Mouse (Mus musculus) heart, embryonic 12.5 days (tissue): ENCODE results near the gene Lyg2. TPM values are rescaled to one million over a fixed set of nuclear protein-coding genes. Genes with fewer than 3 reads are reported as not detected.

ENCODE experiments used
- ATAC-seq: fragments of 200-750 bp; cut with Nextera tagmentation; 2 replicates; pipeline ENCODE4 v1.8.0; 2017; ENCODE audit warnings: moderate TSS enrichment, moderate library complexity; ENCODE audit not compliant: insufficient number of reproducible peaks, low FRiP score
- H3K27ac ChIP-seq: fragments of 300-500 bp; sonication (generic); 2 replicates; pipeline ENCODE4 v1.5.1; 2016; ENCODE audit warnings: mild to moderate bottlenecking, moderate library complexity; ENCODE audit not compliant: poor library complexity, severe bottlenecking
- H3K27me3 ChIP-seq: fragments of 300-500 bp; sonication (generic); replicated peaks from 2 replicates; pipeline ENCODE4 v1.6.1; 2016; ENCODE audit warnings: mild to moderate bottlenecking, moderate library complexity
- H3K36me3 ChIP-seq: fragments of 300-500 bp; sonication (generic); 2 replicates; pipeline ENCODE4 v1.6.1; 2016; ENCODE audit warnings: mild to moderate bottlenecking, moderate library complexity
- H3K4me1 ChIP-seq: fragments of 300-500 bp; sonication (generic); replicated peaks from 2 replicates; pipeline ENCODE4 v1.6.1; 2016; ENCODE audit warnings: mild to moderate bottlenecking
- H3K4me2 ChIP-seq: fragments of 300-500 bp; sonication (generic); 2 replicates; pipeline ENCODE4 v1.6.1; 2016; ENCODE audit warnings: mild to moderate bottlenecking, moderate library complexity
- H3K4me3 ChIP-seq: fragments of 300-500 bp; sonication (generic); 2 replicates; pipeline ENCODE4 v1.5.1; 2016; ENCODE audit warnings: mild to moderate bottlenecking
- H3K9ac ChIP-seq: fragments of 300-500 bp; sonication (generic); 2 replicates; pipeline ENCODE4 v1.6.1; 2016; ENCODE audit warnings: mild to moderate bottlenecking, moderate library complexity
- H3K9me3 ChIP-seq: fragments of 300-500 bp; sonication (generic); replicated peaks from 2 replicates; pipeline ENCODE4 v1.6.1; 2016; ENCODE audit warnings: mild to moderate bottlenecking, moderate library complexity
- WGBS: fragments of 180-500 bp; shearing (Covaris S2); methylation state at CpG from one replicate; pipeline ENCODE4 v1.1.7; 2016; 5-methylcytosine and 5-hydroxymethylcytosine counted together
- polyA plus RNA-seq: library from polyadenylated mRNA; unstranded; fragments of >200 nt; fragmentation: Nextera tagmentation; extraction: Ambion mirVana; gene quantifications from 2 replicates; pipeline ENCODE4 v1.2.1, GENCODE M21; 2016

The Lyg2 gene
- polyA plus RNA-seq = not detected in 2 replicates

- 75% methylated on average over 5 of the region's 5 CpGs for WGBS
- ATAC-seq = no peak
- H3K4me2 ChIP-seq = no peak within 1 kb of the TSS
- no peaks in the 10 kb centered on the region for H3K36me3 ChIP-seq
- H3K27ac ChIP-seq = no peak within 1 kb of the TSS
- peaks cover 10% of the 10 kb centered on the region; the same call in 1 of the 2 replicates for H3K4me1 ChIP-seq
- H3K9ac ChIP-seq = no peak within 1 kb of the TSS
- H3K9me3 ChIP-seq = no peaks in the 10 kb centered on the region
- H3K4me3 ChIP-seq = no peak within 1 kb of the TSS
- H3K27me3 ChIP-seq = peaks cover 9% of the 10 kb centered on the region; the same call in 1 of the 2 replicates
Measured at GRCm38 (mm10) chr1:37916393-37916792, at the start of gene Lyg2. Gene Lyg2 (minus strand): TSS chr1:37916493.

- H3K27me3 ChIP-seq = no peaks in the 10 kb centered on the region
- H3K9ac ChIP-seq = no peak overlapping the region
- no peak for ATAC-seq
- no peak overlapping the region for H3K4me3 ChIP-seq
- no peaks in the 10 kb centered on the region for H3K9me3 ChIP-seq
- H3K27ac ChIP-seq = no peak overlapping the region
- WGBS = 55% methylated on average over 10 of the region's 10 CpGs
- H3K4me2 ChIP-seq = no peak overlapping the region
- no peaks in the 10 kb centered on the region for H3K36me3 ChIP-seq
- H3K4me1 ChIP-seq = no peaks in the 10 kb centered on the region
Measured at GRCm38 (mm10) chr1:37965571-37965970, 49.3 kb upstream of the Lyg2 start.

- Histone ChIP-seq H3K4me3 (no peak overlapping the region), H3K9me3 (no peaks in the 10 kb centered on the region), H3K4me1 (0 out of 2 replicates have a peak, but pooled peaks cover 3% of the 10 kb centered on the region), H3K27ac (no peak overlapping the region), H3K9ac (no peak overlapping the region), H3K36me3 (no peaks in the 10 kb centered on the region), H3K27me3 (no peaks in the 10 kb centered on the region), H3K4me2 (no peak overlapping the region)
- no peak for ATAC-seq
- 81% methylated on average over 5 of the region's 5 CpGs for WGBS
Measured at GRCm38 (mm10) chr1:37959486-37959885, 43.2 kb upstream of the Lyg2 start.

GRCm38 (mm10) chr1:37958516-37958915 lies 42.2 kb upstream of the Lyg2 start:
- H3K36me3 ChIP-seq = no peaks in the 10 kb centered on the region
- H3K9me3 ChIP-seq = no peaks in the 10 kb centered on the region
- H3K27me3 ChIP-seq = no peaks in the 10 kb centered on the region
- H3K4me2 ChIP-seq = no peak overlapping the region
- 66% methylated on average over 2 of the region's 2 CpGs for WGBS
- H3K4me1 ChIP-seq = 0 out of 2 replicates have a peak, but pooled peaks cover 3% of the 10 kb centered on the region
- no peak overlapping the region for H3K27ac ChIP-seq
- H3K4me3 ChIP-seq = no peak overlapping the region
- no peak for ATAC-seq
- H3K9ac ChIP-seq = no peak overlapping the region

- Histone ChIP-seq H3K4me1 (0 out of 2 replicates have a peak, but pooled peaks cover 3% of the 10 kb centered on the region), H3K27me3 (no peaks in the 10 kb centered on the region)
- WGBS = 80% methylated on average over 5 of the region's 5 CpGs
Measured at GRCm38 (mm10) chr1:37957659-37958058, 41.4 kb upstream of the Lyg2 start, which contains the start of gene Lyg1. Gene Lyg1 (minus strand): TSS chr1:37957759.

GRCm38 (mm10) chr1:37956690-37957431 lies 40.6 kb upstream of the Lyg2 start:
- 31% methylated on average over 3 of the region's 3 CpGs for WGBS
- 0 out of 2 replicates have a peak, but pooled peaks cover 3% of the 10 kb centered on the region for H3K4me1 ChIP-seq
- H3K9ac ChIP-seq = no peak overlapping the region
- H3K36me3 ChIP-seq = no peaks in the 10 kb centered on the region
- H3K27me3 ChIP-seq = no peaks in the 10 kb centered on the region
- no peak overlapping the region for H3K4me3 ChIP-seq
- H3K27ac ChIP-seq = no peak overlapping the region
- no peak overlapping the region for H3K4me2 ChIP-seq
- H3K9me3 ChIP-seq = no peaks in the 10 kb centered on the region
- ATAC-seq = no peak

More at GRCm38 (mm10) chr1:37957659-37958058, 41.4 kb upstream of the Lyg2 start, which contains the start of gene Lyg1:
- no peak within 1 kb of the TSS for H3K9ac ChIP-seq
- no peak within 1 kb of the TSS for H3K27ac ChIP-seq
- no peaks in the 10 kb centered on the region for H3K36me3 ChIP-seq
- no peaks in the 10 kb centered on the region for H3K9me3 ChIP-seq
- ATAC-seq = no peak
- no peak within 1 kb of the TSS for H3K4me3 ChIP-seq
- no peak within 1 kb of the TSS for H3K4me2 ChIP-seq

GRCm38 (mm10) chr1:37955251-37955650 lies 39.0 kb upstream of the Lyg2 start:
- no peak for ATAC-seq
- 85% methylated on average over 2 of the region's 2 CpGs for WGBS

GRCm38 (mm10) chr1:37954786-37955185 lies 38.5 kb upstream of the Lyg2 start:
- 0 out of 2 replicates have a peak, but pooled peaks cover 3% of the 10 kb centered on the region for H3K4me1 ChIP-seq
- H3K27me3 ChIP-seq = no peaks in the 10 kb centered on the region
- H3K36me3 ChIP-seq = no peaks in the 10 kb centered on the region
- H3K9ac ChIP-seq = no peak overlapping the region
- no peak overlapping the region for H3K4me3 ChIP-seq
- no peak overlapping the region for H3K27ac ChIP-seq
- no peak overlapping the region for H3K4me2 ChIP-seq
- H3K9me3 ChIP-seq = no peaks in the 10 kb centered on the region
- no peak for ATAC-seq
- 56% methylated on average over 7 of the region's 7 CpGs for WGBS

More at GRCm38 (mm10) chr1:37955251-37955650, 39.0 kb upstream of the Lyg2 start:
- H3K36me3 ChIP-seq = no peaks in the 10 kb centered on the region
- no peak overlapping the region for H3K27ac ChIP-seq
- 0 out of 2 replicates have a peak, but pooled peaks cover 3% of the 10 kb centered on the region for H3K4me1 ChIP-seq
- no peak overlapping the region for H3K4me3 ChIP-seq
- H3K4me2 ChIP-seq = no peak overlapping the region
- no peaks in the 10 kb centered on the region for H3K9me3 ChIP-seq
- H3K9ac ChIP-seq = no peak overlapping the region
- no peaks in the 10 kb centered on the region for H3K27me3 ChIP-seq

- H3K4me3 ChIP-seq = no peak overlapping the region
- H3K9ac ChIP-seq = no peak overlapping the region
- H3K36me3 ChIP-seq = no peaks in the 10 kb centered on the region
- H3K9me3 ChIP-seq = no peaks in the 10 kb centered on the region
- H3K27ac ChIP-seq = no peak overlapping the region
- no peak overlapping the region for H3K4me2 ChIP-seq
- 70% methylated on average over 2 of the region's 2 CpGs for WGBS
- no peak for ATAC-seq
- H3K4me1 ChIP-seq = no peaks in the 10 kb centered on the region
- H3K27me3 ChIP-seq = no peaks in the 10 kb centered on the region
Measured at GRCm38 (mm10) chr1:37948906-37949305, 32.6 kb upstream of the Lyg2 start.

- no peaks in the 10 kb centered on the region for H3K36me3 ChIP-seq
- no peak overlapping the region for H3K9ac ChIP-seq
- H3K27ac ChIP-seq = no peak overlapping the region
- H3K4me1 ChIP-seq = no peaks in the 10 kb centered on the region
- 23% methylated on average over 3 of the region's 3 CpGs for WGBS
- no peak for ATAC-seq
- H3K9me3 ChIP-seq = no peaks in the 10 kb centered on the region
- H3K27me3 ChIP-seq = no peaks in the 10 kb centered on the region
- H3K4me3 ChIP-seq = no peak overlapping the region
- H3K4me2 ChIP-seq = no peak overlapping the region
Measured at GRCm38 (mm10) chr1:37931806-37932205, 15.5 kb upstream of the Lyg2 start.

- no peaks in the 10 kb centered on the region for H3K9me3 ChIP-seq
- H3K4me3 ChIP-seq = no peak overlapping the region
- H3K36me3 ChIP-seq = no peaks in the 10 kb centered on the region
- H3K27me3 ChIP-seq = no peaks in the 10 kb centered on the region
- no peak overlapping the region for H3K4me2 ChIP-seq
- ATAC-seq = no peak
- 77% methylated on average over 8 of the region's 8 CpGs for WGBS
- H3K4me1 ChIP-seq = no peaks in the 10 kb centered on the region
- H3K9ac ChIP-seq = no peak overlapping the region
- no peak overlapping the region for H3K27ac ChIP-seq
Measured at GRCm38 (mm10) chr1:37925971-37926370, 9.7 kb upstream of the Lyg2 start.
